Mouse (Mus musculus) layer of hippocampus, postnatal 14 days (tissue): Measurements from ENCODE around the gene Dmrtc1c2. TPM values are rescaled to one million over a fixed set of nuclear protein-coding genes. Genes with fewer than 3 reads are reported as not detected.
"Not testable (repeated sequence)": the region's sequence is repeated elsewhere in the genome, so short reads cannot be mapped to it uniquely, and the experiment has no call there.

ENCODE experiments used
- DNase-seq, 2 experiments: peaks; one replicate each; pipeline ENCODE4 v3.0.0; 2021 to 2022; ENCODE audit warnings: low spot score in 2 of 2, mixed read lengths in 1 of 2
- long read RNA-seq, 2 experiments: library from polyadenylated mRNA; stranded (forward); transcript quantifications; one replicate each; pipeline ENCODE4 v2.0.0; 2021
- total RNA-seq, 2 experiments: library from RNA; stranded (reverse); gene quantifications; 2 replicates each; pipeline ENCODE4 v1.2.3; 2021

Gene Dmrtc1c2
- total RNA-seq = not detected
- long read RNA-seq, experiment 1 = 0 reads
- long read RNA-seq, experiment 2 = 0 reads

GRCm38 (mm10) chrX:102854516-102854915 lies at the start of gene Dmrtc1c2:
Gene Dmrtc1c2 (minus strand): TSS chrX:102854616.
- not testable (repeated sequence) for DNase-seq

GRCm38 (mm10) chrX:102867871-102868270 lies 13.5 kb upstream of the Dmrtc1c2 start, which contains the start of gene 1700031F05Rik:
Gene 1700031F05Rik (minus strand): TSS chrX:102867971.
- no peak for DNase-seq

- DNase-seq = no peak
Measured at GRCm38 (mm10) chrX:102812311-102812710, 42.1 kb downstream of the Dmrtc1c2 start.

- DNase-seq = not testable (repeated sequence)
Measured at GRCm38 (mm10) chrX:102802663-102803062, 51.8 kb downstream of the Dmrtc1c2 start, which contains the start of gene Dmrtc1c1. Gene Dmrtc1c1 (plus strand): TSS chrX:102802963.

Other genes with a start within 250 kb of the Dmrtc1c2 start
- 10 to 100 TPM; 27.1 to 28.1 TPM for gene Phka1, start 210.4 kb downstream of the Dmrtc1c2 start, total RNA-seq
- gene Gm3880, start 167.6 kb downstream of the Dmrtc1c2 start, total RNA-seq = not detected
- gene Gm9112, start 147.0 kb downstream of the Dmrtc1c2 start, total RNA-seq = not detected
- gene Dmrtc1b, start 146.8 kb downstream of the Dmrtc1c2 start, total RNA-seq = not detected
- not detected for gene Dmrtc1c1, start 51.7 kb downstream of the Dmrtc1c2 start, total RNA-seq
- not detected for gene 1700031F05Rik, start 13.4 kb upstream of the Dmrtc1c2 start, total RNA-seq
- gene Dmrtc1a, start 54.1 kb upstream of the Dmrtc1c2 start, total RNA-seq = 1 to 10 TPM; 2.2 to 2.3 TPM
- not detected for gene 1700011M02Rik, start 54.3 kb upstream of the Dmrtc1c2 start, total RNA-seq
- gene 1700018G05Rik, start 73.8 kb upstream of the Dmrtc1c2 start, total RNA-seq = not detected